Mouse (Mus musculus) bone marrow, adult 2 months (tissue): Measurements from ENCODE around the gene Hipk4.

Experiments used
- CTCF ChIP-seq: fragments of 200-500 bp; IDR thresholded peaks from 2 replicates; pipeline ENCODE4 v1.5.1; 2011; ENCODE audit warnings: low read length, control low read depth; ENCODE audit not compliant: control insufficient read depth, insufficient read depth
- POLR2A ChIP-seq: fragments of 200-500 bp; IDR thresholded peaks from 2 replicates; pipeline ENCODE4 v1.6.1; 2011; ENCODE audit warnings: low read depth, mild to moderate bottlenecking, control low read depth, low read length, borderline replicate concordance; ENCODE audit not compliant: control insufficient read depth

DNA sequence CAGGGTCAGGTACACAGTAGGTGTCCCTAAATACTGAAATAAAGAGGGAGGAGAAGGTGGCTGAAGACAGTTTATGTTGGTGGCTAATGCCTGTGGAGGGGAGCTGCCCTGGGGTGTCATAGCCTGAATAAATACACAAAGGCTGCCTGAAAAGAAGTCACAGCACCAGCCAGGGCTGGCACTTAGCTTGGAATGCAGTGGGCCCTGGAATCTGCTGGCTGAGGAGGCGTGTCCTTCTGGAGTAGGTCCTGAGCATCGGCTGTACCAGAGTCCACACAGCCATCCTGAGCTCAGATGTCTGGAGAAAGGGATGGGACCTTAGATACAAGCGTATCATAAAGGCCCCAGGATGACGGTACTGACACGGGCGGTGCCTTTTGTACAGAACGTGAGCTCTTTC, 31.2 kb upstream of the Hipk4 start:
- TF ChIP-seq CTCF, result no peak
- TF ChIP-seq POLR2A, result no peak
